Mouse (Mus musculus) retina, adult 2 months (tissue): ENCODE data around the gene Gjb5.

Source experiments
- DNase-seq: peaks from one replicate; pipeline ENCODE4 v3.0.0-alpha.2; 2012; ENCODE audit warnings: low read depth, low spot score

Gene Gjb5

GRCm38 (mm10) chr4:127311561-127311960 lies 46.4 kb downstream of the Gjb5 start:
- no peak for DNase-seq

- DNase-seq, result no peak
Measured at GRCm38 (mm10) chr4:127306915-127307314, 51.1 kb downstream of the Gjb5 start.
